Mouse (Mus musculus) cerebral cortex, adult 2 months (tissue): Measurements from ENCODE around the gene Mettl22.

ENCODE experiments used
- WGBS: fragments of 180-500 bp; shearing (Covaris S2); methylation state at CpG from one replicate; pipeline ENCODE4 v1.1.7; 2018; 5-methylcytosine and 5-hydroxymethylcytosine counted together

Gene Mettl22

GRCm38 (mm10) chr16:8470603-8471481 is at the start of gene Mettl22:
Gene Mettl22, plus strand, starts transcription at chr16:8470788.
- under 1% methylated on average over 48 of the region's 48 CpGs for WGBS

- 90% methylated on average over 4 of the region's 4 CpGs for WGBS
Observed at GRCm38 (mm10) chr16:8420842-8421241, 49.7 kb upstream of the Mettl22 start.

GRCm38 (mm10) chr16:8423626-8424114 is 46.9 kb upstream of the Mettl22 start:
- 65% methylated on average over 7 of the region's 7 CpGs for WGBS

DNA sequence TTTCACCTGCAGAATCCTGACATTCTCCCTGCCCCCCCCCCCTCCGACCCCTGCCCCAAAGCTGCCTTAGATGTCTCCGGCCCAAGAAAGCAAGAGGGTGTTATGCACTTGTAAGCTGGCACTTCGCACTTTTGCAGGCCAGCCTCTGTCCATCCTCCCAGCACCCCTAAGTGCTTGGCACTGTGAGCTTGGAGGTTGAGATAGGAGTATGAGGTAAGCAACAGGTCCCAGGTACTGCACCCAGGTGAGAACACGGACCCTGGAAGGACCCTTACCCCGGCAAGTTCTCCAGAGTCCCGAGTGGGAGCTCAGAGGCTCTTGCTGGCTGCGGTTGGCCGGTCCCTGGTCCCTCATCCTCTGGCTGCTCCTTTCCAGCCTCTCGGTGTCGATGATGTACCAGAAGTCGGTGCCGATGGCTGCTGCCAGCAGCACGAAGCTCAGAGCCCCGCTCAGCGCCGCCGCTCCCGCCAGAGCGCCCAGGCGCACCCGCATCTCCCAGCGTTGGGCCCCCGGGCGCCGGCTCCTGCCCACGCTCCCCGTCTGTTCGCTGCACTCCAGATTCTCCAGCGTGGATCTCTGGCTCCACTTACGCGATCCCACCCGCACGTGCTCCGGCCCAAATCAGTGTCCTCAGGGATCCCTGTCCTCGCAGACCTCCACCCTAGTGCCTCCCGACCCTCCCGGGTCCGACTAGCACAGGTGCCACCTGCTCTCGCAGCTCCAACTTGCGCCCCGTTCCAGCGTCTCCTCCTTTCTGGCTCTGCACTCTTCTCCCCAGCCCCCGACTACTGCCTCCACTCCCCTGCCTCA is 46.2 kb upstream of the Mettl22 start:
- WGBS = 4% methylated on average over 43 of the region's 43 CpGs

DNA sequence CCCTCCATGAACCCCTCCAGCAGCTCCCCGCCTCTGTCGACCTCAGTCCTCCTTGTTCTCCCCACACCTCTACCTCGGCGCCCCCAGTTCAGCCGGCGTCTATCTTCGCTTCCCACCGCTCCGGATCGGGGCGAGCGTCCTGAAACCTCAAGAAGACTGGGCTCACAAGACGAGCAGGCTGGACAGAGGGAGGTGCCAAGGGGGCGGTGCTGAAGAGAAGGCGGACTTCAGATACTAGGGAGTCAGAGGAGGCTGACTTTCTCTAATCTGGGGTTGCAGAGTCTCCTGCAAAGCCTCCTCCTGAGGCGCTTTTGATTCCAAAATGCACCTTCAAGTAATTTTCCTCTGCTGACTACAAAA is 45.6 kb upstream of the Mettl22 start, which contains the start of gene Tmem114:
TSS of gene Tmem114 (minus strand) at position 166 of the 360 bp plus-strand sequence.
- WGBS = 2% methylated on average over 16 of the region's 16 CpGs

GRCm38 (mm10) chr16:8425736-8426135 is 44.9 kb upstream of the Mettl22 start:
- 86% methylated on average over 5 of the region's 5 CpGs for WGBS

DNA sequence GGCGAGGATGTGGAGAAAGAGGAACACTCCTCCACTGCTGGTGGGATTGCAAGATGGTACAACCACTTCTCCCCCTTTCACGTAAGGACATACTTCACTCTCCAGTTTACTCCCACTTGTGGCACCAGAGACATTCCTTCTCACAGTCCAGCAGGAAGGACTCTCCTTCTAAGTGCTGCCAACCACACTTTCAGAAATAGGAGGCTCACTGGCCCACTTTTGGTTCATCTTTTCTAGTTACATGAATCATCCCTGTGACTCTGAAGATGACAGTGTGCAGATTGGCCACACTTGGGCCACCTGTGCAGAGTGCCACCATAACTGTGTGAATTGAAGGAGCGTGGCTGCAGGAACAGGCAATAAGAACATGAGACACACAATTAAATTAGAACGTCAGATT is 41.1 kb upstream of the Mettl22 start:
- WGBS = 62% methylated on average over 4 of the region's 4 CpGs

- WGBS = 91% methylated on average over 3 of the region's 3 CpGs
Observed at GRCm38 (mm10) chr16:8432616-8433015, 38.0 kb upstream of the Mettl22 start.

GRCm38 (mm10) chr16:8444911-8445310 is 25.7 kb upstream of the Mettl22 start:
- WGBS = 80% methylated on average over 7 of the region's 7 CpGs

DNA sequence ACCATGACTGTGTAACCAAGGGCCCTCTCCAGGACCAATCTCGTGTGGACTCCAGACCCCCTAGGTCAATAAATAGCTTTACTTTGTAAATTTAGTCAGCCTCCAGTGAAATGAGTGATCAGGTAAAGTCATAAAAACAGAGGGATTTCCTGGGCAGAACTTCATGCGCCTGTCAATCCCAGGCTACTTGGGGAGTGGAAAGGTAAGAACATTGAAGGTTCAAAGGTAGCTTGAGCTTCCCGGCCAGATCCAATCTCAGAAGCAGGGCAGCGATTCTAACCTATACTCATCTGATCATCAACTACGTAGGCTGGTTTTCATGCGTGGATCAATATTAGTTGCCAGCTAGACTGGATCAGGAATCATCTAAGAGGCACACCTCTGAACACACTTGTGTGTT is 24.3 kb upstream of the Mettl22 start:
- 91% methylated on average over 6 of the region's 6 CpGs for WGBS

- 97% methylated on average over 2 of the region's 2 CpGs for WGBS
Observed at GRCm38 (mm10) chr16:8453301-8453700, 17.3 kb upstream of the Mettl22 start.

DNA sequence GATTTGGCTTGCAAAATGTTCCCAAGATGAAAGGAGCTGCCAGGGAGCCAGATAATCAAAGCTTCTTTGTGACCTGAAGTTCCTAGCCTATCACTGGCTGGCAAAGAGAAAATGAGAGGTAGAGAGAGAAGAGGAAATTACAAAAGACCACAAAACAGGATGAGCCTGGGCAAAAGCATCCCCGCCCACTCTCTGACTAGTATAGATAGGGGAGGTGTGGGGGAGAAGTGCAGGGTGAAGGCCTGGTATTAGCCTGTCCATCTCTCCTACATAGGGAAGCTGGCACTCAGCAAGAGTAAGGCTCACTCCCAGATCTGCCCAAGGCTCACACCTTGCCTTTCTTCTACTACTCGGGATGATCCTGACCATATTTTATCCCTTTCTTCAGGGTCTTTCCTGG is 15.4 kb upstream of the Mettl22 start:
- WGBS = 67% methylated on average over 2 of the region's 2 CpGs

DNA sequence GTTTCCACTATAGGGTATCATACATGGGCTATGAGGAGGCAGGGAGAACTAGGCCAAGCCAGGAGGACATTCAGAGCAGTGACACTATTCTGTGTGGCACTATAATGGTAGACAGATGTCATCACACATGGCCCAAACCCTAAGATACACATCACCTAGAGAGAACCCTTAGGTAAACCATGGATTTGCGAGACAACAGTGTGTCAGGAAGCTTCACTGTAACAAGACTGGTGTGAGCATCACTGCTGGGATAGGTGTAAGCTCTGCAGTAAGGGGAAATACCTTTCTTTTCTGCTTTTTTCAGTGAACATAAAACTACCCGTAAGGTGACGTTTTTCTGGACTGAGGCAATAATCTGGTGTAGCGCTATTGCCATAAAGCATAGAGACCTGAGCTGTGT is 12.2 kb upstream of the Mettl22 start:
- 95% methylated on average over 4 of the region's 4 CpGs for WGBS

DNA sequence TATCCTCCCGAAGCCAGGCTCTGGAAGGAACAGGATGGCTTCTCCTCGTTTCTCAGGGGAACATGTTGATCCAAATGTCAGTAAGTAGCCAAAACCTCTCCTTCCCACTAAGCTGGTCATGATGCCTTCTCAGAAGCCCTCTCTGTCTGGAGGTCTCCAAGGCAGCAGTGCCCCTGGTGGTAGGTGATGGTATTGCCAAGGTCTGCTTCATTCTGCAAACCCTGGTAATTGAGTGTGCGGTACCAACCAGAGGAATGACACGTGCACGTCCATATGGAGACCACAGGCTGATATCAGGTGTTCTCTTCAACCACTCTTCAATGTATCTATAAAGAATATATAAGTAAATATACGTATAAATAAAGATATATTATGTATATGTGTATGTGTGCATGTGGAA is 11.5 kb upstream of the Mettl22 start:
- WGBS = 30% methylated on average over 6 of the region's 6 CpGs

GRCm38 (mm10) chr16:8470132-8470531 is 456 bp upstream of the Mettl22 start:
- 72% methylated on average over 2 of the region's 2 CpGs for WGBS

- 92% methylated on average over 9 of the region's 9 CpGs for WGBS
Observed at GRCm38 (mm10) chr16:8487396-8488005, 16.9 kb downstream of the Mettl22 start.

GRCm38 (mm10) chr16:8489340-8489739 is 18.8 kb downstream of the Mettl22 start:
- WGBS = 63% methylated on average over 5 of the region's 5 CpGs

DNA sequence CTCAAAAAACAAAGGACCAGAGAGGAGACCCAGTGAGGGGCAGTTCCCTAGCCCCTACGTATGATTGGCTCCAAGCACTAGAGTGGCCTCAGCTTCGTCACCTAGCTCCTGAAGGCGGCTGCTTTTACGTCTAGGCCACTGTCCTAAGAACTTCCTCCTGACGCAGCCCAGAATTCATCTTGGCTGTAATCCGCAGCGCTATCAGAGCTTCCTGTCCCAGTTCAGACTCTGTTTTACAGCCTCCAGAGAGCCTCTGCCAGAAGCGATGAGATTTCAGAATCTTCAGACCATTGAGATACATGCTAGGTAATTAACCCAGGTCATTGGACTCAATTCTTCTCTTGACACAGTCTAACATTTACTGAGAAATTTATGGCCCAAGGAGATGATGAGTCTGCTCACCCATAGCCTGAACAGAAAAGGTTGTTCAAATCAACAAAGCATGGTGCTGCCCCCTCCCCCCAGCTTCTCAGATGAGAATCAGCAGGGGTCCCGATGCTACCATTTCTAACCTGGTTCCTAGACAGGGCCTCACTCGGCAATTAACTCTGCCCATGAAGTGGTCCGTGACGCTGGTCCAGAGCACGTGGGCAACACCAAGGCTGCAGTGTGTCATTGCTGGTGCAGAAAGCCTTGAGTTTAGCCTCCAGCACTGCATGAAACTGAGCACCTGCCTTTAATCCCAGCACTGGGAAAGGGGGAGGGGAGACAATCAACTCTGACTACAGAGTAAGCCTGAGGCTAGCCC is 21.3 kb downstream of the Mettl22 start:
- 57% methylated on average over 13 of the region's 13 CpGs for WGBS

DNA sequence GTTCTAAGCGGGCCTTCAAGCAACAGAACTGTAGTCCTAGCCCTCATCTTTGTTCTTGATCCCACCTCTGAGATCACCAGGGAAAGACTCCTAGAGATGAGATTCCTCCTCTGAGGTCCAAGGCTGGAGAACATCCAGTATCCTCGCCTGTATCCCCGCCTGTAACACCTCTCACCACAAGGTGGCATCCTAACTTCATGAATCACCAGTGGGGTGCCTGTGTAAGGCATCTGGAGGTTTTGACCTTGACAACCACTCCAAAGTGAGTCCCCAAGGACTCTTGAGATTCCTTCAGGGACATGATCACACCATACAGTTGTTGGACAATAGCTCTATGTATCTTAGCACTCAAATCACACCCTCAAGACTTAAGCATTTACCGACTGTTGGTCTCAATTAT is 23.7 kb downstream of the Mettl22 start:
- WGBS = 23% methylated on average over 4 of the region's 4 CpGs

GRCm38 (mm10) chr16:8496967-8497366 is 26.4 kb downstream of the Mettl22 start:
- 61% methylated on average over 2 of the region's 2 CpGs for WGBS

- 44% methylated on average over 2 of the region's 2 CpGs for WGBS
Observed at GRCm38 (mm10) chr16:8504271-8504670, 33.7 kb downstream of the Mettl22 start.
